Mouse (Mus musculus) embryo, embryonic 10.5 days (tissue): ENCODE results near the gene Numa1.
"Not testable (repeated sequence)": the region's sequence is repeated elsewhere in the genome, so short reads cannot be mapped to it uniquely, and the experiment has no call there.

Experiments
- DNase-seq: peaks from one replicate; pipeline ENCODE4 v3.0.0-alpha.2; 2015; ENCODE audit warnings: low spot score

Numa1 gene

DNA sequence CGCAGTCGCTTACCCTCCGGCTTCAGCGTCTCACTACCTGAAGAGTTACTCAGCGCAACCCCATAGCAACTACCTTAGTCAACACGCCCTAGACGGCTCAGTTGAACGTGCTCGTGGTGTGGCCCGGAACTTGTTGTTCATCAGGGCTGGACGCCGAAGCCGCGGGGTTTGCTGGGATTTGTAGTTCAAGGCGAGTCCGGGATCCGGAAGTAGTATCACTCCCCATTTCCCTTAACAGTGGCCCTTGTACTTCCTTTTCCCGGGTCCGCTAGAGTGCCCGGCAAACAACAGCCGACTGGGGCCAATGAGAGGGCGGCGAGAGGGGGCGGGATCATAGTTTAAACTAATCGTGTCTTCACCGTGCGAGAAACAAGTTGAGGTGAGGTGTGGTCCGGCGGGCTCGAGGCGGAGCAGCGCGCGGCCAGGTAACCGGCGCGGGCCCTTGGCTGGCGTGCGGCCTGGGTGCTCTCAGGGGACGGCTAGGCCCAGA is at the start of gene Numa1, which contains the start of gene Lrrc51:
Numa1 (plus strand) TSS at position 361 of the 490 bp plus-strand sequence.
Lrrc51 (minus strand) TSS at position 145 of the 490 bp plus-strand sequence.
- peak; percentile 99 for DNase-seq

DNA sequence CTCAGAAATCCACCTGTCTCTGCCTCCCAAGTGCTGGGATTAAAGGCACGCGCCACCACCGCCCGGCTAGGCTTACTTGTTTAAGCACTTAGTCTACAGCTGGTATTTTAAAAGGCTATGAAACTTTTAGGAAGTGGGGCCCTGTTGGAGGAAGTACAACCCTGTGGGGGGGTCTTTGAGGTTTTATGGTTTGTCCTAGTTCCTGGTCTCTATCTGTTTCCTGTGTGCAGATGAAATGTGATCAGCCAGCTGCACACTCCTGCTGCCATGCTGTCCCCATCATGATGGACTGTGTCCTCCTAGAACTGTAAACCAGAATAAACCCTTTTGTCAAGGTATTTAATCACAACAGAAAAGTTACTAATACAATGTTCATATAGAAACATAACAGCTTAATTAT is 49.8 kb upstream of the Numa1 start:
- no peak for DNase-seq

DNA sequence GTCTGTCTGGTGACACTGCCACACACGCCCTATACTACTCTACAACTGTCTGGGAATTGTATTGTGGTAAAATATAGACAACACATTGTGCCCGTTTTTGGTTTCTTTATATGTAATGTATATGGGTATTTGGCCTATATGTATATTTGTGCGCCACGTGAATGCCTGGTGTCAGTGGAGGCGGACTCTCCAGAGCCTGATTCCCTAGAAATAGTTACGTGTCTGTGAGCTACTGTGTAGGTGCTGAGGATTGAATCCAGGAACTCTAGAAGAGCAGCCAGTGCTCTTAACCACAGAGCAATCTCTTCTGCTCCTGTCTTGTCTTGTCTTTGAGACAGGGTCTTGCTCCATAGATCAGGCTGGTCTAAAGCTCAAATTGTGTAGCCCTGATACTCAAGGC is 47.6 kb upstream of the Numa1 start:
- DNase-seq, result no peak

DNA sequence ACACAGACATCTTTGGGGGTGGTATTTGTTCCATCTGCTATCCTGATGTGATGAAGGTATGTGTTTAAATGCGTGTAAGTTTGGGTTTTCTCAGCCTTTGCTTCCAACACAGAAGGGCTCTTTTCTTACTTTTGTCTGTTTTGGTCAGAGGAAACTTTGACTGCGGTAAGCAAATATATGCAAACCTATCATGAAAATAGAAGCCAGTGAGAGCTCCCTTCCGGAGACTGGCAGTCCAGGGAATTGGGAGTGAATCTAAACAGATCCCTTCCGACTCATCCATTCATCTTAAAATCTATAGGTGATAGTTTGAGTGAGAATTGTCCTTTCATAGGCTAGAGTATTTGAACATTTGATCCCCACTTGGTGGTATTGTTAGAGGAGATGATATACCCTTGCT is 45.5 kb upstream of the Numa1 start:
- DNase-seq, result no peak

DNA sequence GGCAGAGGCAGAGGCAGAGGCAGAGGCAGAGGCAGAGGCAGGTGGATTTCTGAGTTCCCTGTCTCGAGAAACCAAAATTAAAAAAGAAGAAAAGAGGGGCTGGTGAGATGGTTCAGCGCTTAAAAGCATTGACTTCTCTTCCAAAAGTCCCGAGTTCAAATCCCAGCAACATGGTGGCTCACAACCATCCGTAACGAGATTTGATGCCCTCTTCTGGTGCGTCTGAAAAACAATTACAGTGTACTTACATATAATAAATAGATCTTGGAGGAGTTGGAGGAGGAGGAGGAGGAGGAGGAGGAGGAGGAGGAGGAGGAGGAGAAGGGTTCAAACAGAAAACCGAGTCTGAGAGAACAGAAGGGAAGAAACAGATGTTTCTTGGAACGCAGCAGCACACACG is 38.2 kb upstream of the Numa1 start:
- DNase-seq, result no peak

DNA sequence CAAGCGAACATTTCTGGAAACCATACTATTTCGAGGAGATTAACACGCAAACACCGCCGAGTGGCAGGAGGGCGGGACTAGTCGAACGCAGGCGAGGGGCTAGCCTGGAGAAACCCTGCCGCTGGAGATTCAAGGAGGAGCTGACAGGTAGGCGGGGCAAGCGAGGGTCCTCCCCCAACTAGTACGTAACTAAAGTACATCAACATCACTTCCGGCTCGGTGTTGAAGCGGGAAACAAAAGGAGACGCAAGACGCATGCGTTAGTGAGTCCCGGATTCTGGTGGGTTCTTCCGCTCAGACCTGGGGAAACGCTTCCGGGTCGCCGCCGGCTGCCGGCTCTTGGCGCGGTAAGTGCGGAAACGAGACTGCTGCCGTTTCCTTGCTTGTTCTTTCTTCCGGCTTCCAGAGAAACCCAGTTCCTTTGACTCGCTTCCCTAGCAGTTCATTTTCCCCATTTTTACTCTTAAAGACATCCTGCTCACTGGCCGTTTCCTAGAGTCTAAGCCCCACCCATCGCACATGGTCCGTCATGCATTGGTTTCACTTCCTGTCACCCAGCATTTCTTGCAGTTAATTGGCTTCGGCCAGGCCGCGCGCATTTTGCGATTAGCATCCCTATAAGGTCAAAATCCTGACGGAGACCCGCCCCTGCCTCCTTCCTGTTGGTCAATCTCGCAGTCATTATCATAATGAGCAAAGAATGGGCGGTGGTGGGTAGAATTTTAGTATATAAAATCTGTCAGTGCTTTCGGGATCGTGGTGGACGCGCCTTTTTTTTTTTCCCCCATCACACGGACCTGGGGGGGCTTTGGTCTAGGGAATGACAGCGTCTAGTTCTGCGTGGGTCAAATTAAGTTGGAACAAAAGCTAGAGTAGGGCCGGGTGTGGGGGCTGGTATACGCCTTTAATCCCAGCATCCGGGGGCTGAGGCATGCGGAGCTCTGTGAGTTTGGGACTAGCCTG is 37.5 kb upstream of the Numa1 start:
- peak; percentile 99 for DNase-seq

DNA sequence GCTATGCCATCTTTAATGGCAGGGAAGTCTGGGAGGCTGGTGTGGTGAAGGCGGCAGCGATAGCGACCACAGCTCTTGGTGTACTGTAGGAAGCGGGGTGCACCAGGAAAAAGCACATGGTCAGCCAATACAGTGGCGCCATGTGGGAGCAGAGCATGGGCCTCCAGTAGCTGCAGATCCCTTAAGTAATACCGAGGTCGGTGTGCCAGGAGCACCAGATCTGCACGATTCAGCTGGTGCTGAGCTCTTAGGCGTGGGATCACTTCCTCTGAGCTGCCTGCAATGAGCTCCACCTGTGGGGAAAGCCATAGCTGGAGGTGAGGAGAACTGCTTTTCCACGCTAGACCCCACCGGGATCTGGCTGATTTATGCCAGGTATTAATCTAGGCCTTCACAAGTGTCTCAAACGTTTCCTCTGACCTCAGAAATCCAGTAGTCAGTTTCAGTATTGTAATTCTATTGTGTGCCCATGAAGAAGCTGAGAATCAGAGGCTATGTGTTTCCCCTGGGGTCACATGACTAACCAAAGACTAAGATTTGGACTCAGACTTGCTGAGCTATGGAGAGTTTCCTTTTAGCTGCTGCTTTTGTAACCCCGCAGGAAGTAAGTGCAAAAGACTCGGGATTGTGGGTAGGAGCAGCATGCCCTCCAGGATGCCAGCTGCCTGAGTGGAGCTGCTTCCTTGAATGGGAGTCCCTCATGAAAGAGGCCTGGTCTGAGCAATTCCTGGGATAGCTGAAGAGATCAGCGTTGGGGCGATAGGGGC is 33.4 kb upstream of the Numa1 start:
- no peak for DNase-seq

DNA sequence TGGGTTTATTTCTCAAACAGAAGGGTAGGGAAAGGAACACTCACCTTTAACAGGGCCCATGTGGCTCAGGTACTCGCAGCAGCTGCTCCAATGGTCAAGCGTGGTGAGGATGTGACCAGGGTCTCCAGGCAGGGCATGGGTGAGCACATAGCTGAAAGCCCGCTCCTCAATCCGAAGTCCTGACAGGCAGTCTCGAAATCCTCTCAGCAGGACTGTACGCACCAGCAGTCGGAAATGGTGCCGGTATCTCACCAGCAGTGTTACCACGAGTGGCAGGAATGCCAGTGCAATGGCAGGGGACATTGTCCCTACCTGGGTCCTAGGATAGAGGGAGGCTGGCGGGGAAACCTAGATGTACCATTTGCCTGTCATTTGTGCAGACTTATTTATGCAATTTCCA is 31.9 kb upstream of the Numa1 start:
- no peak for DNase-seq

DNA sequence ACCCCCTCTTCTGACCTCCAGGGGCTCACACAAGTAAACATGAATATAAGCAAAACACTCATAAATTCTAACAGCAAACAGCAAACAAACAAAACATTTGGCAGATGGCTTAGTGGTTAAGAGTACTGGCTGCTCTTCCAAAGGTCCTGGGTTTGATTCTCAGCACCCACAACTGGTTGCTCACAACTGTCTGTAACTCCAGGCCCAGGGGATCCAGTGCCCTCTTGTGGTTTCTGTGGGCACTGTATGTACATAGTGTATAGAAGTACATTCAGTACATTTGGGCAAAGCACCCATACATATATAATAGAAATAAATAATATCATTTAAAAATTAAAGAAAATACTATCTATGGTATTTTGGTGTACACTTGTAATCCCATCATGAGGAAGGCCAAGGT is 31.1 kb upstream of the Numa1 start:
- DNase-seq, result no peak

DNA sequence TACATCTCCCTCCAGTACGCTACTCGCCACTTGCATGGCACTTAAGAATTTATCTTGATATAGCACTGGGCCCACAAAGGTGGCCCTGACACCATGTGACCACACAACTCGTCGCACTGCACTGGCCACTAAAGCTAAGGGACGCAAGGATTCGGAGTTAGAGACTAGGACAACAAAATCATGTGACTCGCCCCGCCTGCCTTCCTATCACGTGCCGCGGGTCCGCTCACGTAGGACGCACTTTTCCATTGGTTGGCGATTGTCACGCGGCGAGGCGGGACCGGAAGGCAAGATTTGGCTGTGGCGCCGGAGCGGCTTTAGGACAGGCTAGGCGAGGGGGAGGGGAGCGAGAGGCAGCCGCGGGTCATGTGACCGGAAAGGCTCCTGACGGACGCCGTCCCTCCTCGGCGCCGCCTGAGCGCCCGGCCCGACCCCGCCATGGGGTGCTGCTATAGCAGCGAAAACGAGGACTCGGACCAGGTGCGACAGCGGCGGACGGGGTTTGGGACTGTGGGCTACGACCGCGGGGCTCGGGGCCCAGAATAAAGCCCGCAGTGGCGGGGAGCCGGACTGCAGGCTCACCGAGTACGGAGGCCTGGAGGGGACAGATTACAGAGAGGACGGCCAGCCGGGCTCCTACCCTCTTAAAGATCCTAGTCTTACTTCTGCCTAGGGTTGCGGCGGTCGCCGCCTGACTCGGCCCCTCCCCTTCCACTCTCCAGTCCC is 28.2 kb upstream of the Numa1 start, which contains the start of gene Lamtor1:
Lamtor1 (plus strand) TSS at position 344 of the 726 bp plus-strand sequence.
- DNase-seq, result peak; percentile 100

DNA sequence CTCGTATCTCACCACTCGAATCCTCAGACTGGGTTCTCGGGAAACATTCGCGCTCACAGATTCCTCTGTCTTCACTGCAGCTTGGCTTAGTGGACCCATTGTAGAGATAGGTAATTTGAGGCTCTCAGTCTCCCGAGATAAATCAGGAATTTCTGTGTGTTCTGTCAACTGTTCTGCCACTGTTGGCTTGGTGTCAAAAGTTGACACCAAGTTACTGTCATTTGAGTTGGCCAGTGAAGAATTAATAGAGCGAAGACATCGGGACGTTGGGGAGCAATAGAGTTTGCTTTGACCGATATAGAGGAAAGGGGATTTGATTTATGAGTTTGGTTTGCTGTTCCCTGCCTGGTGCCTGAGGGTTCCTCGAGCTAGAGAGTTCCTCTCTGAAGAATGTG is 27.6 kb upstream of the Numa1 start, which contains the start of gene Tomt:
Tomt (minus strand) TSS at position 73 of the 395 bp plus-strand sequence.
- DNase-seq, result no peak

DNA sequence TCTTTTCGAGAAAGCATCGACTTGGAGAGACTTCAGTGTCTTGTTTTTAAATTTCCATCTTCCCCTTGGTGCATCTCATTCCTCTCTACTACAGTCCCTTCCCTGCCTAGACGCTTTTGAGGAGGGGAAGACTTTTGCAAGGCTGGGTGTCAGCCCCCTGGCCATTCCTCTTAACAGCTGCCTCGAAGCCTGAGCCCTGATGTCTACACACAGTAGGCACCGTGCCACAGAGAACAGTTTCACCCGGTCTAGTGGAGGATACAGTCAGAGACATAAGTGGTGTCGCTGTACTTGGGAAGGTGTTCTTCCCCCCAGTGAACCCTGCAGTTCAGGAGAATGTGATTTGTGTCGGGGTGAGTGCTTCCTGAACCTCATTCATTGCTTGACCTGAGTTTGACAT is 27.2 kb upstream of the Numa1 start:
- no peak for DNase-seq

DNA sequence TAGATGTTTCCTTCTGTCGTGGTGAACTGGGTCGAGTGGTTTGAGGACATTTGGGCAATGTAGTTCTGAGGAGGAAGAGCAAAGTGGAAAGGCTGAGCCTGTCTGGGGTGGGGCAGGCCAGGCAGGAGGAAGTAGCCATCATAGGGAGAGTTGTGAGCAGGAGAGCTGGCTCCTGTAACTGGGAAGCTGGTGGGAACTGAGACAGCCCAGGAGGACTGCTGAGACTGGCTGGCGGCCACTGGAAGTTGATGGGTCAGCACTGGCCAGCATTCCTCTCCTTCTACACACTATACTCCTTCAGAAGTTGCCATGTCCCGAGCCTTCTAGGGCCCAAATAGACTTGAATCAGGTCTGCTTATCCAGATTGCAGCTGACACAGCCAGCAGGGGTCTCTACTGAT is 25.5 kb upstream of the Numa1 start:
- DNase-seq, result no peak

DNA sequence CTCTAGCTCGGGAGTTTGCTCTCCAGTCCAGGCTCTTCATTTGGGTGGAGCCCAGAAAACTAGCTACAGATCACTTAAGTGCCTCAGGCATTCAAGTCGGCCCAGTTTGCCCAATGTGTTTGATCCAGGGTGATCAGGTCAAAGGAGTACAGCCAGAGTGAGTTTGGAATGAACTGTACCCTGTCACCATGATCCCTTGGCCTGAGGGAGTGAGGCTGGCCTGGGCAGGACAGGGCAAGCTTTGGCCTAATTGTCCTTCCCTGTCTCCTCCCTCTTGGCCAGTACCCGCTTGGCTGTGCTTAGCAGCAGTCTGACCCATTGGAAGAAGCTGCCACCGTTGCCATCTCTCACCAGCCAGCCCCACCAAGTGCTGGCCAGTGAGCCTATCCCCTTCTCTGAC is 23.8 kb upstream of the Numa1 start:
- DNase-seq, result no peak

DNA sequence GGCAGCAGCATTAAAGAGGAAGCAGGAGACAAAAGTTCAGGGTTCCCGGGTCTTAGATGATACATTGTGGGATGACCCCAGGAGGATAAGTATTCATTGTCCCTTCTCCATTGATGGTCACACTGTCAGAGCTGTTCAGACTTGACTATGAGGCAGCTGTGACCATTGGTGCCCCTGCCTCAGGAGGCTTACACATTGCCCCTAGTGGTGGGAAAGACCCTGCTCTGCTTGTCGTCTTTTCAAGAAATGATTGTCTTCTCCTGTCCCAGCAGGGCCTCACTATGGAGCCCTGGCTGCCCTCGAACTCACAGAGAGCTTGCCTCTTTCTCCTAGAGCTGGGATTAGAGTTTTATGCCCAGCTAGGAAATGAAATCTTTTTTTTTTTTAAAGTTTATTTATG is 21.9 kb upstream of the Numa1 start:
- peak; percentile 27 for DNase-seq

DNA sequence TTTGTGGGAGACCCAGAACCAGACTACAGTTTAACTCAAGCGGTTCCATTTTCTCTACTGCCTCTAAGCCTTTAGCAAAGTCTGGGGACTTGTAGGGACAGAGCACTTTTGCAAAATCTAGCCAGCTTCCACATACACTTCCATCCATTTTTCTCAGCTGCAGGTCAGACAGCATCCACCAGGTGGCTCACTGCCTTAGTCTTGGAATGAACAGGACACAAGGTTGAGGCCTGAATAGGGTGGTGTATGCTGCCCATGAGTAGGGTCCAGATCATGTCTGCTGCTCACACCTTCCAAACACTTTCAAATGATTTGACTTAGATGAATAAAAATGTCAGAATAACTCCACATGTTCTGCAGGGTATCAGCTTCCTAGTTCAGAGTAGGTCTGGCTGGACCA is 15.8 kb upstream of the Numa1 start:
- peak; percentile 86 for DNase-seq

DNA sequence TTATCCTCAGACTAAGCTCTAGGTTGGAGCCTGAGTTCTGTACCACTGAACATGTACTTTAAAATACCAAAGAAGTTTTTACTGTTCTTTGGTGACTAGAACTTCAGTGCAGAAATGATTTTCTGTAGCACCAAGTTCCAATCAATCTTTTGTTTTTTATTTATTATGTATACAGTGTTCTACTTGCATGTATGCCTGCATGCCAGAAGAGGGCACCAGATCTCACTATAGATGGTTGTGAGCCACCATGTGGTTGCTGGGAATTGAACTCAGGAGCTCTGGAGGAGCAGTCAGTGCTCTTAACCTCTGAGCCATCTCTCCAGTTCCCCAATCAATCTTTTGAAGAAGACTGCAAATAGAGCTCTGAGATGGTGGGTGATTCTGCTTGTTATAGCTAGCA is 8.0 kb upstream of the Numa1 start:
- DNase-seq, result not testable (repeated sequence)

DNA sequence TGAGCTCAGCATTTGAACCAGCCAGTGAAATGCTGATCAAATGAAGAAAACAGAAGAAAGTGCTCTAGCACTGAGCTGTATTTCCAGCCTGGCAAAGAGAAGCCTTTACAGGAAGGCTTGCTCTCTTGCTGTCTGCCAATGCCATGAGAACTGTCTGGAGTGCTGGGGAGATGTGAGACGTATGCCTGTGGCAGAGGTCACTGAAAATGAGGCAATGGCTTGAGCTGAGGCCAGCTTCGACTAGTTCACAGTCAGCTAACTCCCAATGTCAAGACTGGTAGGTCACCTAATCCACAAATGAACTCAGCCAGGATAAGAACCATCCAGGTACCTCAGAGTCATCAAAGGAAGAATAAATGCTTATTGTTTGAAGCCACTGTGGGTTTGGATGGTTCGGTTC is 5.8 kb upstream of the Numa1 start:
- DNase-seq, result no peak

DNA sequence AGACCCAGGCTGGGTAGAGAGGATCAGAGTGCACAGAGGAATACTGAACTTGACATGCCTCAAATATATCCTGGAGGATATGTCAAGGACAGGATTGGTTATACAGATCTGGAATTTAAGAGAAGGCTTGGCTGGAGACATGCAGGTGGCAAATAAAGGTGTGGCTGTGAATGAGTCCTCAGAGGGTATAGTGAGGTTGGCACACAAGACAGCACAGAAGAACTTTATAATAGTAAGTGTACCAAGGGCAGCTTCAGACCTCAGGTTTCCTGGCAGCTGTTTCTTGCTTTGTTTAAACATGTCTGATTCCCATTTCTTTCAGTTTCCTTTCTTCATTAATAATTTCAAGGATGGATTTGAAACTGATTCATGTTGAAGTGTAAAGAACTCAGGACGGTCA is 1.4 kb upstream of the Numa1 start:
- DNase-seq, result no peak

DNA sequence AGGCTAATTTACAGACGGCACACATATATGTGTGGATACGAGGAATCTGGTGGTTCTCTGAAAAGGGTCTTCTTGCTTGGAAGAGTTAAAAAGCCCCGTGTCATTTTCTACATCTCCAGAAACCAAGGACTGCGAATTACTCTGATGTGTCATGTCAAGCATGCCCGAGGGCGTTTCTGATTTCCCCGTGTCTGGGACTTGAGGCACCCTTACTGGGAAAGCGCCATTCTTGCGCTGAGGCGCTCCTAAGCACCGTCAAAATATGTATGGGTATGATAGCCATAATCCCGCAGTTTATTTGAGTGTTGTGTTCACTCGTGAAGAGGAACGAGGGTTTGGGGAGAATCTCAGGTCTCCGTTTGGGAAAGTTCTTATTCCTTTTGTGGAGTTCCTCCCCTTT is 611 bp upstream of the Numa1 start:
- DNase-seq, result peak; percentile 61

DNA sequence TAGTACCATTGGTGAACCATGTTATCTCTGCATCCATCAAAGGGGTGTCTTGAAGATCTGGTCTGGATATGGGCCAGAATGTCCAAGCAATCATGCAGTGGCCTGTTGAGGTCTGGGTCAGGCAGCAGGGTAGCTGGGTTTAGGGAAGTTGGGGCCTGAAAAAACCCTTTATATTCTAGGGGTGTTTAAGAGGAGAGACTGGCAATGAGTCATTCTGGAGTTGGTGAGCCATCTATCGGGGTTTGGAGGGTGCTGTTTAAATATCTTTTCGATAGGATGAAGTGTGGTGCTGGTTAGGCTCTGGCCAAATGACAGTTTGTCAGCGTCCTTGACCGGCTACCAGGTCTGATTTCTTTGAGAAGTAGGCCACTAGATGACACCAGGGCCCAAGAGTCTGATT is 2.0 kb downstream of the Numa1 start:
- DNase-seq, result no peak

DNA sequence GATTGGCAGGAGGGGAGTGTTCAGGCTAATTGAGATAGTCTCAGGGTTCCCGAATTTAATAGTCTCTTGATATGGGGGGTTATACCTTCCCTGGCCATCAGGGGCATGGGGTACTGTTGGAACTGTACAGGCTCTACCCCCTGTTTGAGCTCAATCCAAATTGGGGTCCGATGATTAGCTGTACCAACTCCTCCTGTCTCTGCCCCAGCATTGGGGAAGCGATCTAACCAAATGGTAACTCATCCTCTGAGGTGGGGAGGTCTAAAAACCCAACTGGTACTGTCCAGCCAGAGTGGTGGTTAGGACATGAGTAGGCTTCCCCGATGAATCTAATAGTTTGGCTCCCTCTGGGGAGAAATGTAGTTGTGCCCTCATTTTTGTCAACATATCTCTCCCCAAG is 3.1 kb downstream of the Numa1 start:
- DNase-seq, result no peak
